Mouse (Mus musculus) liver, embryonic 14.5 days (tissue): ENCODE results near the gene Crcp. TPM values are rescaled to one million over a fixed set of nuclear protein-coding genes. Genes with fewer than 3 reads are reported as not detected.

Source experiments
- ATAC-seq: fragments of 200-750 bp; cut with Nextera tagmentation; 2 replicates; pipeline ENCODE4 v1.8.0; 2017; ENCODE audit warnings: moderate number of reproducible peaks, mild to moderate bottlenecking, moderate library complexity; ENCODE audit not compliant: insufficient read depth
- DNase-seq, 3 experiments: peaks; one replicate each; pipeline ENCODE4 v3.0.0-alpha.2; 2012 to 2013; ENCODE audit warnings: low read depth in 3 of 3, low spot score in 3 of 3
- H3K27ac ChIP-seq: fragments of 300-500 bp; sonication (generic); 2 replicates; pipeline ENCODE4 v1.5.1; 2014; ENCODE audit warnings: moderate library complexity, mild to moderate bottlenecking, control low read depth, inconsistent platforms
- H3K27me3 ChIP-seq: fragments of 300-500 bp; sonication (generic); 2 replicates; pipeline ENCODE4 v1.6.1; 2014; ENCODE audit warnings: mild to moderate bottlenecking, low read length, moderate library complexity; ENCODE audit not compliant: control insufficient read depth, insufficient read depth
- H3K36me3 ChIP-seq: fragments of 300-500 bp; sonication (generic); replicated peaks from 2 replicates; pipeline ENCODE4 v1.6.1; 2014; ENCODE audit warnings: low read depth; ENCODE audit not compliant: control insufficient read depth, insufficient read depth
- H3K4me1 ChIP-seq, 2 experiments: fragments of 200-500 bp in 1 of 2; fragments of 300-500 bp in 1 of 2; sonication (generic) in 1 of 2; replicated peaks; 2 replicates each; pipeline ENCODE4 v1.6.1; 2012 to 2014; ENCODE audit warnings: antibody characterized with exemption in 1 of 2, inconsistent platforms in 1 of 2, low read length in 1 of 2; ENCODE audit not compliant: control insufficient read depth in 2 of 2, insufficient read depth in 2 of 2
- H3K4me2 ChIP-seq: fragments of 300-500 bp; sonication (generic); 2 replicates; pipeline ENCODE4 v1.6.1; 2014; ENCODE audit warnings: low read depth, mild to moderate bottlenecking, control low read depth, moderate library complexity
- H3K4me3 ChIP-seq, 2 experiments: fragments of 200-500 bp in 1 of 2; fragments of 300-500 bp in 1 of 2; sonication (generic) in 1 of 2; 2 replicates each; pipeline ENCODE4 v1.5.1; 2012 to 2014; ENCODE audit warnings: low read depth in 2 of 2, low read length in 2 of 2, mild to moderate bottlenecking in 2 of 2, control low read depth in 1 of 2, inconsistent platforms in 1 of 2, moderate library complexity in 1 of 2; ENCODE audit not compliant: insufficient read depth in 1 of 2
- H3K9ac ChIP-seq: fragments of 300-500 bp; sonication (generic); replicated peaks from 2 replicates; pipeline ENCODE4 v1.6.1; 2014; ENCODE audit warnings: mild to moderate bottlenecking, control low read depth, moderate library complexity
- H3K9me3 ChIP-seq: fragments of 300-500 bp; sonication (generic); 2 replicates; pipeline ENCODE4 v1.6.1; 2016; ENCODE audit warnings: low read length, mixed read lengths; ENCODE audit not compliant: control insufficient read depth
- CTCF ChIP-seq: IDR thresholded peaks from 2 replicates; pipeline ENCODE4 v1.5.1; 2016; ENCODE audit warnings: antibody characterized with exemption, low read depth, control low read depth
- EP300 ChIP-seq: IDR thresholded peaks from 2 replicates; pipeline ENCODE4 v1.6.1; 2016; ENCODE audit warnings: antibody characterized with exemption, low read depth
- WGBS: fragments of 180-500 bp; shearing (Covaris S2); extraction: QIAGEN DNeasy Blood & Tissue Kit; methylation state at CpG from one replicate; pipeline ENCODE4 v1.1.7; 2014; ENCODE audit not compliant: insufficient replicate concordance; 5-methylcytosine and 5-hydroxymethylcytosine counted together
- polyA plus RNA-seq, 2 experiments: library from polyadenylated mRNA; depleted of rRNA in 1 of 2; stranded (reverse) in 1 of 2; unstranded in 1 of 2; fragments of >200 nt; fragmentation: Nextera tagmentation in 1 of 2; extraction: Ambion mirVana in 1 of 2; gene quantifications; 2 replicates each; pipeline versions ENCODE4 v1.2.1 to v1.2.3; 2012 to 2014

Crcp gene
- polyA plus RNA-seq, 2 experiments, result 14.7 to 15.8 TPM

- no peak for ATAC-seq
- 85% methylated on average over 7 of the region's 7 CpGs for WGBS
- Histone ChIP-seq H3K27me3 (no peaks in the 10 kb centered on the region), H3K27ac (no peak overlapping the region), H3K36me3 (peaks cover 3% of the 10 kb centered on the region), H3K4me1 (peaks cover 30 to 36% of the 10 kb centered on the region in 2 experiments), H3K9ac (no peak overlapping the region), H3K9me3 (no peaks in the 10 kb centered on the region), H3K4me3 (no peak overlapping the region), H3K4me2 (no peak overlapping the region)
- no peak for DNase-seq
- TF ChIP-seq CTCF (no peak), EP300 (no peak)
These were observed 34.1 kb upstream of the Crcp start for GRCm38 (mm10) chr5:129994989-129995388.

- H3K9me3 ChIP-seq, result no peaks in the 10 kb centered on the region
- H3K4me2 ChIP-seq, result no peak overlapping the region
These were observed 31.4 kb upstream of the Crcp start for GRCm38 (mm10) chr5:129997700-129998099.

GRCm38 (mm10) chr5:129999097-129999496 lies 30.0 kb upstream of the Crcp start:
- DNase-seq (no peak), ATAC-seq (no peak)
- no peak overlapping the region for H3K4me2 ChIP-seq
- no peak overlapping the region for H3K27ac ChIP-seq
- peaks cover 9 to 26% of the 10 kb centered on the region in 2 experiments for H3K4me1 ChIP-seq
- WGBS, result 42% methylated on average over 4 of the region's 4 CpGs
- H3K4me3 ChIP-seq, result no peak overlapping the region
- no peak overlapping the region for H3K9ac ChIP-seq
- no peak for TF ChIP-seq EP300
- TF ChIP-seq CTCF, result peak; percentile 96
- no peaks in the 10 kb centered on the region for H3K9me3 ChIP-seq
- H3K27me3 ChIP-seq, result no peaks in the 10 kb centered on the region
- no peaks in the 10 kb centered on the region; the same call in 1 of the 2 replicates for H3K36me3 ChIP-seq

More at GRCm38 (mm10) chr5:129997700-129998099, 31.4 kb upstream of the Crcp start:
- 67% methylated on average over 19 of the region's 19 CpGs for WGBS
- ATAC-seq (no peak), DNase-seq (no peak)
- Histone ChIP-seq H3K27me3 (no peaks in the 10 kb centered on the region), H3K4me3 (no peak overlapping the region), H3K9ac (no peak overlapping the region), H3K4me1 (peaks cover 21 to 32% of the 10 kb centered on the region in 2 experiments), H3K36me3 (no peaks in the 10 kb centered on the region; the same call in 1 of the 2 replicates), H3K27ac (no peak overlapping the region)
- TF ChIP-seq CTCF (peak; percentile 64), EP300 (no peak)

- Histone ChIP-seq H3K27ac (no peak overlapping the region), H3K4me3 (no peak overlapping the region), H3K9me3 (no peaks in the 10 kb centered on the region), H3K27me3 (no peaks in the 10 kb centered on the region), H3K36me3 (no peaks in the 10 kb centered on the region; the same call in 1 of the 2 replicates), H3K4me2 (no peak overlapping the region; the same call in 1 of the 2 replicates), H3K9ac (no peak overlapping the region), H3K4me1 (peaks cover 9 to 25% of the 10 kb centered on the region in 2 experiments)
- TF ChIP-seq CTCF (no peak), EP300 (no peak)
- no peak for ATAC-seq
- 70% methylated on average over 12 of the region's 12 CpGs for WGBS
- DNase-seq, result no peak
These were observed 28.4 kb upstream of the Crcp start for GRCm38 (mm10) chr5:130000735-130001134.

GRCm38 (mm10) chr5:130001356-130001987 lies 27.6 kb upstream of the Crcp start:
- no peak for ATAC-seq
- DNase-seq, result no peak
- Histone ChIP-seq H3K9me3 (no peaks in the 10 kb centered on the region), H3K9ac (peak overlapping the region; percentile 65), H3K4me1 (peaks cover 9 to 25% of the 10 kb centered on the region in 2 experiments), H3K36me3 (no peaks in the 10 kb centered on the region; the same call in 1 of the 2 replicates), H3K4me3 (peak overlapping the region; percentile 63 to 77), H3K27me3 (no peaks in the 10 kb centered on the region), H3K27ac (peak overlapping the region; percentile 2), H3K4me2 (peak overlapping the region; percentile 91)
- 14% methylated on average over 5 of the region's 5 CpGs for WGBS
- TF ChIP-seq CTCF, result no peak
- no peak for TF ChIP-seq EP300
